Mouse (Mus musculus) forebrain, postnatal 0 days (tissue): ENCODE measurements around the gene Ankrd6. TPM values are rescaled to one million over a fixed set of nuclear protein-coding genes. Genes with fewer than 3 reads are reported as not detected.
A peak's percentile ranks its signal among the peaks of the same experiment; 100 is the strongest.

ENCODE experiments used
- ATAC-seq: fragments of 200-750 bp; cut with Nextera tagmentation; 2 replicates; pipeline ENCODE4 v1.8.0; 2017; ENCODE audit warnings: mild to moderate bottlenecking, moderate library complexity
- DNase-seq: peaks from one replicate; pipeline ENCODE4 v3.0.0-alpha.2; 2015
- H3K27ac ChIP-seq: fragments of 300-500 bp; sonication (generic); 2 replicates; pipeline ENCODE4 v1.5.1; 2014; ENCODE audit warnings: low read depth, mild to moderate bottlenecking, antibody characterized with exemption, low read length, moderate library complexity, mixed read lengths
- H3K27me3 ChIP-seq: fragments of 300-500 bp; sonication (generic); 2 replicates; pipeline ENCODE4 v1.6.1; 2014; ENCODE audit warnings: mild to moderate bottlenecking, low read length, mixed read lengths; ENCODE audit not compliant: insufficient read depth
- H3K36me3 ChIP-seq: fragments of 300-500 bp; sonication (generic); 2 replicates; pipeline ENCODE4 v1.6.1; 2014; ENCODE audit warnings: mild to moderate bottlenecking, moderate library complexity; ENCODE audit not compliant: insufficient read depth
- H3K4me1 ChIP-seq: fragments of 300-500 bp; sonication (generic); 2 replicates; pipeline ENCODE4 v1.6.1; 2014; ENCODE audit warnings: antibody characterized with exemption; ENCODE audit not compliant: insufficient read depth
- H3K4me2 ChIP-seq: fragments of 300-500 bp; sonication (generic); 2 replicates; pipeline ENCODE4 v1.6.1; 2014; ENCODE audit warnings: low read depth, mild to moderate bottlenecking, moderate library complexity
- H3K4me3 ChIP-seq: fragments of 300-500 bp; sonication (generic); 2 replicates; pipeline ENCODE4 v1.5.1; 2014; ENCODE audit warnings: low read depth, low read length, mixed read lengths
- H3K9ac ChIP-seq: fragments of 300-500 bp; sonication (generic); 2 replicates; pipeline ENCODE4 v1.6.1; 2014; ENCODE audit warnings: mild to moderate bottlenecking
- H3K9me3 ChIP-seq: fragments of 300-500 bp; sonication (generic); 2 replicates; pipeline ENCODE4 v1.6.1; 2016; ENCODE audit warnings: low read length
- CTCF ChIP-seq: sonication (generic); IDR thresholded peaks from 2 replicates; pipeline ENCODE4 v1.5.1; 2016; ENCODE audit warnings: antibody characterized with exemption, control low read depth, low read depth
- WGBS: fragments of 180-500 bp; shearing (Covaris S2); extraction: QIAGEN DNeasy Blood & Tissue Kit; methylation state at CpG from one replicate; pipeline ENCODE4 v1.1.7; 2014; 5-methylcytosine and 5-hydroxymethylcytosine counted together
- polyA plus RNA-seq: library from polyadenylated mRNA; unstranded; fragments of >200 nt; fragmentation: Nextera tagmentation; extraction: Ambion mirVana; gene quantifications from 2 replicates; pipeline ENCODE4 v1.2.1, GENCODE M21; 2015
- total RNA-seq: library from RNA; depleted of rRNA; stranded (reverse); fragments of >200 nt; gene quantifications from 2 replicates; pipeline ENCODE4 v1.2.3, GENCODE M21; 2014

Ankrd6 gene
- total and polyA plus RNA-seq, 2 experiments from 2014 or later: 18.4 to 39.8 TPM

DNA sequence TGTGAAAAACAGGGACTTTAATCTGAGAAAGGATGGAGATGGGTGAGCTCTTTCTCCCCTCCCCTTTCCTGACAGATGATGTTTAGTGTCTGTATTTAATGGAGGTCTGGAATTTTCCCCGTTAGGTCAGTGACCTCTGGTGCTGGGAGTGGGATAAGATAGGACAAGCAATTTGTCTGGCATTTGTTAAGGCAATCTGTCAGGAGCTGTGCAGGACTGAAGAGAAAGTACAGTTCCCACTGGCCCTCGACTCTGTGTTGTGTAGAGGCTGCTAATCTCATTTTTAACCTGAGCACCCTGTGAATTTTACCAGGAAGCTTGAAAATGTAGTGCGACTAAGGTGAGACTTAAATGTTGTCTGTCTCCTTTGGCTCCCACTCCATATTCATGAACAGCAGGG is 35.0 kb upstream of the Ankrd6 start:
- DNase-seq: no peak
- no peak overlapping the region for H3K9ac ChIP-seq
- no peak overlapping the region for H3K4me3 ChIP-seq
- no peak overlapping the region for H3K27ac ChIP-seq
- peaks cover 8% of the 10 kb centered on the region; the same call in 1 of the 2 replicates for H3K4me1 ChIP-seq
- no peak for ATAC-seq
- no peak overlapping the region; the same call in 1 of the 2 replicates for H3K4me2 ChIP-seq
- H3K9me3 ChIP-seq: no peaks in the 10 kb centered on the region
- H3K27me3 ChIP-seq: no peaks in the 10 kb centered on the region
- 9% methylated on average over 3 of the region's 3 CpGs for WGBS
- no peak for TF ChIP-seq CTCF
- H3K36me3 ChIP-seq: no peaks in the 10 kb centered on the region

DNA sequence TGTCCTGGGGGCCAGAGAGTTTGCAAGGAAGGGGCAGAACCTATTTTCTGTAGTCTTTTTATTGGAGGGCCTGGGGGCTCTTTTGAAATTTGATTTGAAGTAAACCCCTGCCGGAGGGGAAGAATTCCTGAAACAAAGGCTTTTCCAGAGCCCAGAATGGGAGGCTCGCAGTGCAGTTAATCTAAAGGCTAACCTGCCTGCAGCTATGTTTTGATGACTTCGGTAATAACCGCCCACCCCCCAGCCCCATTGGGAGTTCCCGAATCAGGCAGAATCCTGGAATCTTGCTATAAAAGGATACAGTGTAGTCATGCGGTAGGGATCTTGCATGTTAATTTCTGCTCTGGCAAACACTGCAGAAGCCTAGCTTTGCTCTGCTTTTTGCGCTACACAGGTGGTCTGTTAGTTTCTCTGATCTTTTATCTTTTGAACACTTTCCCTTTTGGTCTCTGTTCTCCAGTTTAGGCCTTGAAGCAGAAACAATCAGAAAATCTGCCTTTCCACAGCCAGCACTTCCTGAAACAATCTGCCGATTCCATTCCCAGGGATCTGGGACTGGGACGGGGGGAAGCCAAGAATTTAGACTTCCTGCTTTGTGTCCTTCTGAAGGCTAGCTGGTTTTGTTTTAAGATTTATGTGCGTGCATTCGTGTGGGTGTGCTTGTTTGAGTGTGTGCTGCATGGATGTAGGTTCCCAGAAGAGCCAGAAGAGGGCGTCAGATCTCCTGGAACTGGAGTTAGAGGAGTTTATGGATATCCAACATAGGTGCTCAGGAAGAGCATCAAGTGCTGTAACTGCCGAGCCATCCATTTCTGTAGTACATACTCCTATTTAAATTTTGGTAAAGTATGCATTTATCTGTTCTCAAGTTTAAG is 34.4 kb upstream of the Ankrd6 start:
- H3K27ac ChIP-seq: peak overlapping the region; percentile 16; the same call in 1 of the 2 replicates
- peak overlapping the region; percentile 93 for H3K4me3 ChIP-seq
- peak overlapping the region; percentile 88 for H3K4me2 ChIP-seq
- 10% methylated on average over 13 of the region's 13 CpGs for WGBS
- H3K9me3 ChIP-seq: no peaks in the 10 kb centered on the region
- H3K36me3 ChIP-seq: no peaks in the 10 kb centered on the region
- ATAC-seq (no peak), DNase-seq (peak; percentile 52)
- H3K9ac ChIP-seq: peak overlapping the region; percentile 48
- peak; percentile 60 for TF ChIP-seq CTCF
- H3K27me3 ChIP-seq: no peaks in the 10 kb centered on the region
- peaks cover 8% of the 10 kb centered on the region; the same call in 1 of the 2 replicates for H3K4me1 ChIP-seq

DNA sequence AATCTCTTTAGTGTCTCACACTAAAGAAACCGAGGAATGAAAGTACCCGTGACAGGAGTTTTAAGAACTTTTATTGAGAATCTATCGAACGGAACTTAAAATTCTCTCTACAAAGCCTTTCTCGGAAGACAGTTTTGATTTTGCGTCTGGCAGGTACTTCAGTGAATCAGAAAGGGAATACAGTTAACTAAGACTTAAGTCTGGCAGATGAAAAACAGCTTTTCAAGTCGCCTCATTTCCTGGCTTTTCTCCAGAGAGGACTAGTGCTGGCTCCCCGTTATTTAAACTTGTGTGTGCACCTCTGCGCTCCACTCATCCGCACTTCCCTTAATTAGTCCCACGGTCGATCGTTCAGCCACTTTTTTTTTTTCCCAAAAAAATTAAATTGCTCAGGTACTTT is 33.6 kb upstream of the Ankrd6 start:
- H3K27me3 ChIP-seq: no peaks in the 10 kb centered on the region
- H3K36me3 ChIP-seq: no peaks in the 10 kb centered on the region
- DNase-seq (peak; percentile 51), ATAC-seq (no peak)
- peak overlapping the region; percentile 88 for H3K4me2 ChIP-seq
- peaks cover 8% of the 10 kb centered on the region; the same call in 1 of the 2 replicates for H3K4me1 ChIP-seq
- H3K4me3 ChIP-seq: peak overlapping the region; percentile 93
- no peaks in the 10 kb centered on the region for H3K9me3 ChIP-seq
- H3K9ac ChIP-seq: peak overlapping the region; percentile 85
- peak overlapping the region; percentile 45; the same call in 1 of the 2 replicates for H3K27ac ChIP-seq
- under 1% methylated on average over 13 of the region's 13 CpGs for WGBS
- TF ChIP-seq CTCF: no peak

DNA sequence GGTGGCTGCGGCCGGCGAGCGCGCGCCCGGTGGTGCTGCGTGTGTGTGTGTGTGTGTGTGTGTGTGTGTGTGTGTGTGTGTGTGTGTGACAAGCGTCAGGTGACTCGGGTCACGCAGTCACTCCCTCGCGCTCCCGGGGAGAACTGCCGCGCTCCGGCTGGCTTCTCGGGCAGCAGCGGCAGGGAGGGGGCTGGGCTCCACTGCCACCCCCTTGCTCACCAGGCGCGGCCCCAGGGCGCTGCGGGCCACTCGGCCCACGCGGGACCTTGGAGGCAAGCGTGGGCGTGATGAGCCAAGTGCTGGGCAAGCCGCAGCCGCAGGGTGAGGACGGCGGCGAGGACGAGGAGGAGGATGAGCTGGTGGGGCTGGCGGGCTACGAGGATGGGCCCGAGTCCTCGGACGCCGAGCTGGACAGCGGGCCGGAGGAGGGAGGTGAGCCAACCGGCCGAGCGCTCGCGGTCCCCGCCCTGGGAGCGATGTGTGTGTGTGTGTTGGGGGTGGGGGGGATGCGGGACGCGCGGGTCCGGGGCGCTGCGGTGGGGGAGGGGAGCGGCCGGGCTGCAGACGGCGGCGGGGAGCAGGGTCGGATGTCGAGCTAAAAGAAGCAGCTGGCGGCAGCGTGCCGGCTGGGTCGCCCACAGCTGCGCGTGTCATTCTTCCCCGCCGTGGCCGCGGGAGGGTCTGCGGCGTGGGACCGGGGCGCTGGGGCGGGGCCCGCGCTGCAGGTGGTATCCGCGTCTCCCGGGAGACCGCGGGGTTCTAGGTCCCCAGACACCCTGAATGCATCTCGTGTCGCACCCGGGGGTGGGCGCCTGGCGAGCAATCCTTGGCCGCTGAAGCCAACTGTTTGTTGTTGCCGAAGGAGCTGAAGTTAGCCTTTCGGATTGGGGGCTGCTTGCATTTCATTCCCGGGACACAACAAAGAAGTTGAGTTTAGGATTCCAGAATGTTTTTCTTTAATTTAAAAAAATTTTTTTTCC is 32.8 kb upstream of the Ankrd6 start:
- peak overlapping the region; percentile 88 for H3K4me2 ChIP-seq
- DNase-seq (peak; percentile 68), ATAC-seq (peak; percentile 77)
- H3K9me3 ChIP-seq: no peaks in the 10 kb centered on the region
- no peak for TF ChIP-seq CTCF
- H3K27me3 ChIP-seq: no peaks in the 10 kb centered on the region
- peaks cover 8% of the 10 kb centered on the region; the same call in 1 of the 2 replicates for H3K4me1 ChIP-seq
- under 1% methylated on average over 85 of the region's 94 CpGs for WGBS
- H3K36me3 ChIP-seq: no peaks in the 10 kb centered on the region
- peak overlapping the region; percentile 93 for H3K4me3 ChIP-seq
- peak overlapping the region; percentile 85 for H3K9ac ChIP-seq
- peak overlapping the region; percentile 79 for H3K27ac ChIP-seq

DNA sequence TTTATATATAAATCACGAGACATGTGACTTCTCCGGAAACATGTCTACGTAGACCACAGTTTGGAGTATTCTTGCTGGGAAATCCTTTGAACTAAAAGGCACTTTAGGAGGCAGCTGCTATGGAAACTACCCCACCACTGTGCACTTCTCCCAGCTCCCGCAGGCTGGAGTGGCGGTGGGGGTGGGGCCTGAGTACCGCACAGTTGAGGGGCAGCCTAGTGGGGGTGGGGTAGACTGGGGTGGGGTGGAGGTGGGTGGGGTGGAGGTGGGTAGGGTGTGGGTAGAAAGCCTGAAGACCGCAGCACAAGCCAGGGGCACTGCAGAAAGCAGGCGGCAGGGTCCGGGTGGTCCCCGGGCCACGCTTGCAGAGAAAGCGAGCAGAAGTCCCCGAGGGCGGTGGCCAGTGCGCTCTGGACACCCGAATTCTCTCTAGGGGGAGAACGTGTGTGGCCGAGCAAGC is 32.1 kb upstream of the Ankrd6 start, which contains the start of gene Rragd:
Gene Rragd (plus strand): TSS at position 322 of the 460 bp plus-strand sequence.
- no peaks in the 10 kb centered on the region for H3K27me3 ChIP-seq
- ATAC-seq (peak; percentile 82), DNase-seq (peak; percentile 72)
- WGBS: under 1% methylated on average over 18 of the region's 18 CpGs
- peak within 1 kb of the TSS; percentile 88 for H3K4me2 ChIP-seq
- peak within 1 kb of the TSS; percentile 93 for H3K4me3 ChIP-seq
- no peaks in the 10 kb centered on the region for H3K9me3 ChIP-seq
- no peak for TF ChIP-seq CTCF
- H3K36me3 ChIP-seq: no peaks in the 10 kb centered on the region
- H3K4me1 ChIP-seq: peaks cover 8% of the 10 kb centered on the region; the same call in 1 of the 2 replicates
- H3K27ac ChIP-seq: peak within 1 kb of the TSS; percentile 79
- peak within 1 kb of the TSS; percentile 85 for H3K9ac ChIP-seq

DNA sequence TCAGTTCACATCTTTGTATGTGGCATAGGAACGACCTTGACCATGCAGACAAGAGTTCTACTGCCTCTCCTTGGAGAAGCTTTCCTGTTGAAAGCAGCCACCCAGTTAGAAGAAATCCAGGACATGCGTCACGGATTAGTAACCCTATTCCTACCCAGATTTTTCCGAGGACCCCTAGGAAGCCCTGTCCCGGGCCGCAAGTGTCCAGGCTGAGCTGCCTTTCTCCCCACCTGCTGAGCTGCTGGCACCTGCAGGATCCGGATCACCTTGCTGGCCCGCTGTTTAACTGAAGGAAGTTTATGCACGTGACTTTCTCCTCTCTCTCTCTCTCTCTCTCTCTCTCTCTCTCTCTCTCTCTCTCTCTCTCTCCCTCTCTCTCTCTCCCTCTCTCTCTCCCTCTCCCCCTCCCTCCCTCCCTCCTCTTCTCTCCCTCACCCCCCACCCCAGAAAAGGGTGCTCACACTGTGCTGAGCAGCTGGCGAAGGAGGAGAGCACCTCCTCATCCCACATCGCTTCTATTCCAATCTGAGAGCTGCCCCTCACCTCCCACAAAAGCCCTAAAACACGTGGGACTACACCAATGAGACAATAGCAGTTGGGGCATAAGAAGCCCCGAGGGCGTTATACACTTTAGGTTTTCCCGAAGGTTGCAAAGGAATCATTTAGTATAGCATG is 31.5 kb upstream of the Ankrd6 start:
- DNase-seq (peak; percentile 25), ATAC-seq (peak; percentile 50)
- no peaks in the 10 kb centered on the region for H3K36me3 ChIP-seq
- H3K9ac ChIP-seq: peak overlapping the region; percentile 85
- H3K4me1 ChIP-seq: peaks cover 8% of the 10 kb centered on the region; the same call in 1 of the 2 replicates
- H3K27ac ChIP-seq: peak overlapping the region; percentile 79
- H3K9me3 ChIP-seq: no peaks in the 10 kb centered on the region
- H3K4me2 ChIP-seq: peak overlapping the region; percentile 88
- no peak for TF ChIP-seq CTCF
- WGBS: 3% methylated on average over 15 of the region's 15 CpGs
- H3K27me3 ChIP-seq: no peaks in the 10 kb centered on the region
- H3K4me3 ChIP-seq: peak overlapping the region; percentile 93
